Mouse (Mus musculus) erythroblast, embryonic 14.5 days (primary cell): Measurements from ENCODE around the gene Trim31. TPM values are rescaled to one million over a fixed set of nuclear protein-coding genes. Genes with fewer than 3 reads are reported as not detected.

ENCODE experiments used
- H3K27me3 ChIP-seq: 2 replicates; pipeline ENCODE4 v1.6.1; 2012; ENCODE audit warnings: inconsistent platforms; ENCODE audit not compliant: control insufficient read depth
- H3K36me3 ChIP-seq: 2 replicates; pipeline ENCODE4 v1.6.1; 2012; ENCODE audit warnings: mild to moderate bottlenecking, inconsistent platforms; ENCODE audit not compliant: control insufficient read depth
- H3K4me1 ChIP-seq: 2 replicates; pipeline ENCODE4 v1.6.1; 2012; ENCODE audit warnings: inconsistent platforms; ENCODE audit not compliant: control insufficient read depth
- H3K4me3 ChIP-seq: replicated peaks from 2 replicates; pipeline ENCODE3; 2012; ENCODE audit warnings: moderate library complexity, mild to moderate bottlenecking, inconsistent platforms
- H3K9me3 ChIP-seq: 2 replicates; pipeline ENCODE4 v1.6.1; 2012; ENCODE audit warnings: low read length, inconsistent platforms, mixed read lengths; ENCODE audit not compliant: control insufficient read depth
- GATA1 ChIP-seq: IDR thresholded peaks from 2 replicates; pipeline ENCODE4 v1.6.1; 2012; ENCODE audit warnings: low read length, inconsistent platforms, mixed read lengths
- TAL1 ChIP-seq: IDR thresholded peaks from 3 replicates; pipeline ENCODE4 v1.6.1; 2012; ENCODE audit warnings: low read length, inconsistent platforms, mixed read lengths
- polyA plus RNA-seq: library from polyadenylated mRNA; stranded (reverse); fragments of >175 nt; gene quantifications from 2 replicates; pipeline ENCODE4 v1.2.3, GENCODE M21; 2012

Trim31 gene
- polyA plus RNA-seq, 1 experiment = not detected

- Histone ChIP-seq H3K4me3 (no peak overlapping the region), H3K36me3 (no peaks in the 10 kb centered on the region), H3K27me3 (peaks cover 40% of the 10 kb centered on the region), H3K4me1 (no peaks in the 10 kb centered on the region; the same call in 1 of the 2 replicates), H3K9me3 (no peaks in the 10 kb centered on the region)
- TF ChIP-seq GATA1 = no peak
- no peak for TF ChIP-seq TAL1
These were observed 5.6 kb upstream of the Trim31 start for GRCm38 (mm10) chr17:36892362-36892761.

DNA sequence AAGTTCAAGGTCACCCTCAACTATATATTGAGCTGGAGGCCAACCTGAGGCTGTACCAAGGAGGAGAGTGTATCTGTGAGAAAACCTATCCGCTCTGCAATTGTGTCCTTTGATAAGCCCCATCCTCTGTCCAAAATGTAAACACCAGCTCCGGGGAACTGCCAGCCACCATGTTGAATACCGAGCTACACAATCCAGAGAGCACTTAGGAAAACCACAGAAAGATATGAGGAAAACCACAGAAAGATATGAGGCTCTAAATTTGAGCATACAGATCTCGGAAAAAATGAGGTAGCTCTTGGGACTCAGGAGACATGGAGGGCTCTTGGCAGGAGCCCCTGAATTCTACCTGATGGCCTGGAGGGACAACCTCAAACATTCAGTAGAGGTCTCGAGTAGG, 4.5 kb upstream of the Trim31 start:
- no peak for TF ChIP-seq GATA1
- Histone ChIP-seq H3K27me3 (peaks cover 39% of the 10 kb centered on the region), H3K9me3 (no peaks in the 10 kb centered on the region), H3K4me3 (no peak overlapping the region), H3K36me3 (no peaks in the 10 kb centered on the region), H3K4me1 (no peaks in the 10 kb centered on the region; the same call in 1 of the 2 replicates)

DNA sequence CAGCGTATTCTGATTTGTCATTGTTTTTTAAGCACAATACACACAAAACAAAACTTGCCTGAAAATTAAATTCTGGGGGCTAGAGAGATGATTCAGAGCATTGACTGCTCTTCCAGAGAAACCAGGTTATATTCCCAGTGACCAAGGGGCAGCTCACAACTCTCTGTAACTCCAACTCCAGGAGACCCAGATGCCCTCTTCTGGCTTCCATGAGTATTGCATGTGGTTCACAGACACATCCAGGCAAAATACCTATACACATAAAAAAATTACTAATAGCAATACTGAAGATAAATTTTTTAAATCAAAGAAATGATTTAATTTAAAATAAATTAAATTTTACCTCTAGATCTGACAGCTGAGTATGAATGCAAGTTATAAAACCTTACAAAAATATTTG, 1.3 kb upstream of the Trim31 start:
- TF ChIP-seq GATA1 (no peak), TAL1 (no peak)
- no peaks in the 10 kb centered on the region for H3K9me3 ChIP-seq
- no peak overlapping the region for H3K4me3 ChIP-seq
- no peaks in the 10 kb centered on the region for H3K36me3 ChIP-seq
- no peaks in the 10 kb centered on the region; the same call in 1 of the 2 replicates for H3K4me1 ChIP-seq
- H3K27me3 ChIP-seq = peaks cover 21% of the 10 kb centered on the region

- H3K4me3 ChIP-seq = no peak overlapping the region
- no peaks in the 10 kb centered on the region for H3K36me3 ChIP-seq
- TF ChIP-seq GATA1 (no peak), TAL1 (no peak)
- no peaks in the 10 kb centered on the region; the same call in 1 of the 2 replicates for H3K4me1 ChIP-seq
- no peaks in the 10 kb centered on the region for H3K9me3 ChIP-seq
- peaks cover 18% of the 10 kb centered on the region for H3K27me3 ChIP-seq
These were observed 853 bp upstream of the Trim31 start for GRCm38 (mm10) chr17:36897065-36897464.

DNA sequence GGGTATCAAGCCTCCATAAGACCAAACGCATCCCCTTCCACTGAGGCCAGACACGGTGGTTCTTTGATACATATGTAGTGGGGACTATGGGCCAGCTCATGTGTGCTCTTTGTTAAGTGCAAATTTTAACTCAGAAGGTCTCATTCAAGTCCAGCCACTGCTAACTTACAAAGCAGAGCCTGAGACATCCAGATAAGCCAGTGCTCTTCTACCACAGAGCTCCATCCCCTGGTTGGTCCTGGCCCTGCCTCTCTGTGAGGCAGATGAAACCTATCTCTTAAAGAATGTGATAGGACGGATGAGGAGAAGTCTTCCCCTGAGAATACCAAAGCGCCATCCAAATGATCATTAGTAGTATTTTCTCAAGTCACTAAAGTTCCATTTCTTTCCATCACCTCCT, 1.5 kb downstream of the Trim31 start:
- peaks cover 18% of the 10 kb centered on the region for H3K27me3 ChIP-seq
- no peaks in the 10 kb centered on the region for H3K36me3 ChIP-seq
- TF ChIP-seq TAL1 (no peak), GATA1 (no peak)
- no peaks in the 10 kb centered on the region for H3K9me3 ChIP-seq
- no peak overlapping the region for H3K4me3 ChIP-seq
- no peaks in the 10 kb centered on the region for H3K4me1 ChIP-seq

- TF ChIP-seq GATA1 (no peak), TAL1 (no peak)
- Histone ChIP-seq H3K4me1 (no peaks in the 10 kb centered on the region), H3K36me3 (no peaks in the 10 kb centered on the region), H3K9me3 (no peaks in the 10 kb centered on the region), H3K4me3 (no peak overlapping the region), H3K27me3 (peaks cover 16% of the 10 kb centered on the region)
These were observed 2.1 kb downstream of the Trim31 start for GRCm38 (mm10) chr17:36900001-36900400.

- no peaks in the 10 kb centered on the region for H3K4me1 ChIP-seq
- peaks cover 16% of the 10 kb centered on the region for H3K27me3 ChIP-seq
- no peaks in the 10 kb centered on the region for H3K36me3 ChIP-seq
- H3K9me3 ChIP-seq = no peaks in the 10 kb centered on the region
- H3K4me3 ChIP-seq = no peak overlapping the region
- no peak for TF ChIP-seq GATA1
- TF ChIP-seq TAL1 = no peak
These were observed 2.8 kb downstream of the Trim31 start for GRCm38 (mm10) chr17:36900691-36901090.

DNA sequence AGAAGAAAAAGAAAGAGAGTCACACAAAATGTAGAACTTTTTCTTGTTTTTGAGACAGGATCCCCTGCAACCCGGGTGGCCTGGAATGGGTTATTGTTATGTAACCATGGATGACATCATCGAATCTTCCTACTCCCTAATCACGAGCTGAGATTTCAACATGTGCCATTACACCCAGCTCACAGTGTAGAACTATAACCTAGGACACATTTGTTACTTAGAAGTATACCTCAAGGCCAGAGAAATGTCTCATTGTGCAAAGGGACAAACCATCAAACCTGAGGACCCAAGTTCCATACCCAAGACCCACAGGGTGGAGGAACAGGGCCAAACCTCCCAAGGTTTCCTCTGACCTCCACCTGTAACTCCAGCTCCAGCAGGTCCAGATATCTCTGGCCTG, 5.7 kb downstream of the Trim31 start:
- Histone ChIP-seq H3K27me3 (peaks cover 15% of the 10 kb centered on the region), H3K4me3 (no peak overlapping the region), H3K4me1 (no peaks in the 10 kb centered on the region), H3K36me3 (no peaks in the 10 kb centered on the region), H3K9me3 (no peaks in the 10 kb centered on the region)
- TF ChIP-seq GATA1 (no peak), TAL1 (no peak)

- Histone ChIP-seq H3K36me3 (no peaks in the 10 kb centered on the region), H3K9me3 (no peaks in the 10 kb centered on the region), H3K27me3 (peaks cover 16% of the 10 kb centered on the region), H3K4me3 (no peak overlapping the region), H3K4me1 (no peaks in the 10 kb centered on the region)
- TF ChIP-seq TAL1 (no peak), GATA1 (no peak)
These were observed 10.3 kb downstream of the Trim31 start for GRCm38 (mm10) chr17:36908235-36908634.

DNA sequence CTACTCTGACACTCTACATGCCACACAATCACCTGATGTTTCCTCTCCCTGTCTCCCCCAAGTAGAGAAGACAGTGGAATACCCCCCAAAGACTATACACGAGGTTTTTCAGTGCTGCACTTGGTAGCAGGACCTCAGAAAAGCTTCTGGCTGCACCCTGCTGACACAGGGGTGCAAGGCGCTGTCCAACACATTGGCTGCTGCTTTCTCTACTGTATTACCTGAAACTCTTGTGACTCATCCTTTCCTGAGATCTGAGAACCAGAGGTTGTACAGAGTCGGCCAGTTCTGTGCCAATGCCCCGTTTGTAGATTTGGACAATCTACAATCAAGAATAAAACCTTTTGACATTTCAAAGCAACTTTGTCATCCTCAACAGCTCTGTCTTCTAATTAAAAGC, 11.9 kb downstream of the Trim31 start:
- H3K36me3 ChIP-seq = no peaks in the 10 kb centered on the region
- no peaks in the 10 kb centered on the region for H3K9me3 ChIP-seq
- H3K4me3 ChIP-seq = no peak overlapping the region
- H3K27me3 ChIP-seq = peaks cover 16% of the 10 kb centered on the region
- TF ChIP-seq GATA1 (no peak), TAL1 (no peak)
- no peaks in the 10 kb centered on the region for H3K4me1 ChIP-seq
